Mouse (Mus musculus): ENCODE data around the gene Ndnf. TPM values are rescaled to one million over a fixed set of nuclear protein-coding genes. Genes with fewer than 3 reads are reported as not detected.

Ndnf gene
- polyA plus RNA-seq, 1 experiment from 2014 or later = 5.2 TPM

Other genes with a start within 250 kb of the Ndnf start
- gene Tnip3, start 146.3 kb upstream of the Ndnf start, polyA plus RNA-seq (2014; fragmentation: Nextera tagmentation; extraction: Ambion mirVana) = 0.05 TPM in 1 of 2 replicates, not detected in the other
- 2.9 and 5.7 TPM in 2 replicates for gene Prdm5, start 107.4 kb downstream of the Ndnf start, polyA plus RNA-seq (2014; fragmentation: Nextera tagmentation; extraction: Ambion mirVana)